Mouse (Mus musculus): Measurements from ENCODE around the gene Gstm5.

DNA sequence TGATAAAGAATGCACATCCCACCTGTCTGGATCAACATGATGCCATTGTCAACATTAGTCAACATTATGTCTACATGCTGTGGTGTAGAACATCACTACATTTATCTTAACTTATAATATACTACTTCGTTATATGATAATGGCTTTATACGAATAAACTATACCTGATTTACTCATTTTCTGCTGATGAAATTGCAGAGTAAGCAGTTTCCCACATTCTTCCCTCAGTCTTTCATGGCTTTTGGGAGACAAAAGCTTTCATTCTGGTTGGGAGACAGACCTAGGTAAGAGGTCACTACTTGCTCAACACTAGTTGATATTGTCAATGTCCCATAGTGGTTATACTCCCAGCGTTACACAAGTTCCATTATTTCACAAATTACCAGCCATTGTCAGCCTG, 29.7 kb downstream of the Gstm5 start:
- TF ChIP-seq CTCF (conservative IDR thresholded peaks at IDR 0.05; ENCODE audit: insufficient read depth, insufficient read length, low read depth, low read length) (no peak), POLR2A (IDR thresholded peaks at IDR 0.05; ENCODE audit: low read depth, low read length) (no peak)

Data from kidney, adult 2 months (tissue).